Mouse (Mus musculus) kidney, postnatal 0 days (tissue): ENCODE measurements around the gene Inpp5d. TPM values are rescaled to one million over a fixed set of nuclear protein-coding genes. Genes with fewer than 3 reads are reported as not detected.

Experiments
- ATAC-seq: fragments of 200-750 bp; cut with Nextera tagmentation; replicated peaks from 2 replicates; pipeline ENCODE4 v1.8.0; 2017; ENCODE audit warnings: low read depth, moderate number of reproducible peaks, moderate TSS enrichment, moderate library complexity; ENCODE audit not compliant: low FRiP score
- DNase-seq: peaks from one replicate; pipeline ENCODE4 v3.0.0-alpha.2; 2016; ENCODE audit warnings: low spot score
- H3K27ac ChIP-seq: fragments of 300-500 bp; sonication (generic); 2 replicates; pipeline ENCODE4 v1.5.1; 2014; ENCODE audit warnings: mild to moderate bottlenecking
- H3K27me3 ChIP-seq: fragments of 300-500 bp; sonication (generic); 2 replicates; pipeline ENCODE4 v1.6.1; 2014; ENCODE audit warnings: low read length, mixed read lengths; ENCODE audit not compliant: insufficient read depth
- H3K36me3 ChIP-seq: fragments of 300-500 bp; sonication (generic); 2 replicates; pipeline ENCODE4 v1.6.1; 2014; ENCODE audit warnings: low read length, mixed read lengths; ENCODE audit not compliant: insufficient read depth
- H3K4me1 ChIP-seq: fragments of 300-500 bp; sonication (generic); replicated peaks from 2 replicates; pipeline ENCODE4 v1.6.1; 2014; ENCODE audit warnings: antibody characterized with exemption, low read length, mixed read lengths; ENCODE audit not compliant: insufficient read depth
- H3K4me2 ChIP-seq: fragments of 300-500 bp; sonication (generic); 2 replicates; pipeline ENCODE4 v1.6.1; 2014; ENCODE audit warnings: mild to moderate bottlenecking, low read length, moderate library complexity, mixed read lengths
- H3K4me3 ChIP-seq: fragments of 300-500 bp; sonication (generic); replicated peaks from 2 replicates; pipeline ENCODE4 v1.5.1; 2014; ENCODE audit warnings: low read depth, low read length
- H3K9ac ChIP-seq: fragments of 300-500 bp; sonication (generic); 2 replicates; pipeline ENCODE4 v1.6.1; 2014; ENCODE audit warnings: low read depth, low read length
- H3K9me3 ChIP-seq: fragments of 300-500 bp; sonication (generic); replicated peaks from 2 replicates; pipeline ENCODE4 v1.6.1; 2016; ENCODE audit warnings: low read length, inconsistent platforms, mixed read lengths
- CTCF ChIP-seq: IDR thresholded peaks from 2 replicates; pipeline ENCODE4 v1.5.1; 2016; ENCODE audit warnings: antibody characterized with exemption, low read depth, mild to moderate bottlenecking, moderate library complexity
- WGBS: fragments of 180-500 bp; shearing (Covaris S2); extraction: QIAGEN DNeasy Blood & Tissue Kit; methylation state at CpG from one replicate; pipeline ENCODE4 v1.1.7; 2014; 5-methylcytosine and 5-hydroxymethylcytosine counted together
- polyA plus RNA-seq: library from polyadenylated mRNA; unstranded; fragments of >200 nt; fragmentation: Nextera tagmentation; extraction: Ambion mirVana; gene quantifications from 2 replicates; pipeline ENCODE4 v1.2.1, GENCODE M21; 2015

The Inpp5d gene
- polyA plus RNA-seq, 1 experiment from 2014 or later = 6.6 TPM

DNA sequence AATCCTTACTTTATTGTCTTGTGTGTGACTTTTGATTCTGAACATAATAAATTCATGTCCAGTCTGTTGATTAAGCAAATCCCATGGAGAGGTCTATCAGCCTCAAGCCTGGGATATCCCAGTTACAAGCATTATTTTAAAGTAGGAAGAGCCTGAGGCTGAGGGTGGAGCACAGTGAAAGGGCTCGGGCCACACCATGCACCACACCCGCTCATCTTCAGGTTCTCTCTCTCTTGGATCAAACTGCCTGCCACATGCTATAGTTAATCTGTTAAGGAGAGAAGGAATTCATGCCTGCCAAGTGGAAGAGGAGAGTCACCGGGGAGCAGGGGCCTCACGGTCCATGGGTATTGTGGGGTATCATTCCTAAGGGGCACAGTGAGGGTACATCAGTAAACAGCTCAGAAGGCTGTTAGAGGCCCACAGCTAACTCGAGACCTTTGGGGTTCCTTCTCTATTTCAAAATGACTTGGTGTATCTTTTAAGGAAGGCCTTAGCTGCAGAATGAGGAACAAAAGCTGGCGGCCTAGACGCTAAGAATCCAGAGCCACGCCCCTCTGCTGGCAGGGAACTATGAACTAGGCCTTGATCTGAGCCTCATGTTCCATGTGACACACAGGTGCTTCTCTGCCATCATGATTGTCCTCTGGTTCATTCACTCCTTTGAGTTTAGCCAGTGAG, 39.0 kb downstream of the Inpp5d start:
- no peaks in the 10 kb centered on the region for H3K9me3 ChIP-seq
- ATAC-seq (no peak), DNase-seq (no peak)
- no peak overlapping the region for H3K27ac ChIP-seq
- no peak overlapping the region for H3K4me3 ChIP-seq
- H3K4me2 ChIP-seq = no peak overlapping the region
- no peaks in the 10 kb centered on the region for H3K4me1 ChIP-seq
- H3K27me3 ChIP-seq = no peaks in the 10 kb centered on the region
- TF ChIP-seq CTCF = no peak
- H3K36me3 ChIP-seq = no peaks in the 10 kb centered on the region
- 82% methylated on average over 8 of the region's 8 CpGs for WGBS
- no peak overlapping the region for H3K9ac ChIP-seq

DNA sequence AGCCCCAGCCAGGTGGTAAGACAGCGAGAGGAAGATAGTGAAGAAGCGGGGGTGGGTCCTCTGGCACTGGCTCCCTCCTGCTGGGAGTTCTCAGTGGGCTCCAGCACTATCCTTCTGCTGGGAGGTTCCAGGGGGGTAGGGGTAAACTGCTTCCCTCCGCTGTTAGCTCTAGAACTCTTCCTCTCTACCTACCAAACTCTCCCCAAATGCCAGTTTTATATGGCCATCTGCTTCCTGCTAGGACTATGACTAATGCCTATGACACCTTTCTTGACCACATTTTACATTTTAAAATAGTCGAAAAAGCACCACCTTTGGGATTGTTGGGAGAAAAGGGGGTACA, 39.5 kb downstream of the Inpp5d start:
- TF ChIP-seq CTCF = no peak
- Histone ChIP-seq H3K4me2 (no peak overlapping the region), H3K36me3 (no peaks in the 10 kb centered on the region), H3K4me3 (no peak overlapping the region), H3K27ac (no peak overlapping the region), H3K9me3 (no peaks in the 10 kb centered on the region), H3K4me1 (no peaks in the 10 kb centered on the region), H3K9ac (no peak overlapping the region), H3K27me3 (no peaks in the 10 kb centered on the region)
- no peak for ATAC-seq
- DNase-seq = no peak
- 85% methylated on average over 4 of the region's 4 CpGs for WGBS

DNA sequence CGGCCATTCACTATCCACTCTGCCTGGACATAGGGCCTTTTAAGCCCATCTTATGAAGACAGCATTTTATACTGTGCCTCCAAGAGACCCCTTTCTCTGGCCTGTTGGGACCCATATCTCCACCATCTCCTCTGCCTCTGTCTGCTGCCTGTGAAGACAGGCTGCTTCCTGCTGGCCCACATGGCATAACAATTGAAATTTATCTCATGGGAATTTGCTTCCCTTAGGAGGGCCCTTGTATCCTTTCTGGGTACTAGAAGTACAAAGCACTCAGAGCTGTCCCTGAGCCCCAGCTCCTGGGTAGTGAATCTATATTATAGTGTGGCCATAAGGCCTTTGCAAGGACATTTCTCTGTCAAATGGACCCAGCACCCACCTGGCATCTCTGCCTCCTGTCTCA, 40.6 kb downstream of the Inpp5d start:
- DNase-seq (no peak), ATAC-seq (no peak)
- H3K4me1 ChIP-seq = no peaks in the 10 kb centered on the region
- no peaks in the 10 kb centered on the region for H3K27me3 ChIP-seq
- no peaks in the 10 kb centered on the region for H3K36me3 ChIP-seq
- 82% methylated on average over 1 of the region's 1 CpGs for WGBS
- no peak overlapping the region for H3K27ac ChIP-seq
- TF ChIP-seq CTCF = no peak
- H3K9me3 ChIP-seq = no peaks in the 10 kb centered on the region
- no peak overlapping the region for H3K9ac ChIP-seq
- H3K4me3 ChIP-seq = no peak overlapping the region
- no peak overlapping the region for H3K4me2 ChIP-seq

GRCm38 (mm10) chr1:87663992-87664391, 43.9 kb downstream of the Inpp5d start:
- DNase-seq (no peak), ATAC-seq (no peak)
- no peaks in the 10 kb centered on the region for H3K9me3 ChIP-seq
- 75% methylated on average over 2 of the region's 2 CpGs for WGBS
- H3K4me2 ChIP-seq = no peak overlapping the region
- H3K4me3 ChIP-seq = no peak overlapping the region
- no peaks in the 10 kb centered on the region for H3K27me3 ChIP-seq
- no peaks in the 10 kb centered on the region for H3K36me3 ChIP-seq
- TF ChIP-seq CTCF = peak; percentile 46
- no peak overlapping the region for H3K27ac ChIP-seq
- no peak overlapping the region for H3K9ac ChIP-seq
- no peaks in the 10 kb centered on the region for H3K4me1 ChIP-seq

GRCm38 (mm10) chr1:87667006-87667405, 46.9 kb downstream of the Inpp5d start:
- Histone ChIP-seq H3K9ac (no peak overlapping the region), H3K36me3 (no peaks in the 10 kb centered on the region), H3K4me1 (no peaks in the 10 kb centered on the region), H3K9me3 (no peaks in the 10 kb centered on the region), H3K27ac (no peak overlapping the region), H3K27me3 (no peaks in the 10 kb centered on the region), H3K4me3 (no peak overlapping the region), H3K4me2 (no peak overlapping the region)
- ATAC-seq = no peak
- DNase-seq = no peak
- peak; percentile 42; the same call in 1 of the 2 replicates for TF ChIP-seq CTCF
- 85% methylated on average over 1 of the region's 1 CpGs for WGBS

- Histone ChIP-seq H3K9me3 (no peaks in the 10 kb centered on the region), H3K9ac (no peak overlapping the region), H3K27me3 (no peaks in the 10 kb centered on the region), H3K4me1 (no peaks in the 10 kb centered on the region), H3K4me2 (no peak overlapping the region), H3K4me3 (no peak overlapping the region), H3K36me3 (no peaks in the 10 kb centered on the region), H3K27ac (no peak overlapping the region)
- WGBS = 87% methylated on average over 7 of the region's 7 CpGs
- no peak for TF ChIP-seq CTCF
- ATAC-seq = no peak
- no peak for DNase-seq
Observed at GRCm38 (mm10) chr1:87668300-87668699, 48.2 kb downstream of the Inpp5d start.

DNA sequence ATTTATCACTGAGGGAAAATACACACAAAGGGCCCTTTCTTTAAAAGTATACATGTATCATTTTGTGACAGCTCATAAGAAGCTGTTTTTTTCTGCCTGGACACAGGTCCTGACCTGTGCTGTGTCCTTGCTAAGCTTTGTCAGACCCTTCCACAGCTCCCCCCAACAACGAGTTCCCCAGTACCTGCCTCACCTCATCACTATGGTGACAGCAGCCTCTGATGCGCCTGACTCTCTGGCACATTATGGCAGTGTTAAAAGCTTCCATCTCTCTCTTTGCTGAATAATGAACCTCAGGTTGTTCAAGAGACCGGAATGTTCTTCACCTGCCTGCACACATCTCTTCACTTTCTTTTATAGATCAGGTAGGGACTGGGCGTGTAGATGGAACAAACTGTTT, 51.4 kb downstream of the Inpp5d start:
- H3K27ac ChIP-seq = no peak overlapping the region
- no peak overlapping the region for H3K4me3 ChIP-seq
- ATAC-seq (no peak), DNase-seq (no peak)
- no peaks in the 10 kb centered on the region for H3K36me3 ChIP-seq
- H3K27me3 ChIP-seq = no peaks in the 10 kb centered on the region
- no peak overlapping the region for H3K4me2 ChIP-seq
- no peaks in the 10 kb centered on the region for H3K9me3 ChIP-seq
- H3K4me1 ChIP-seq = no peaks in the 10 kb centered on the region
- 54% methylated on average over 4 of the region's 4 CpGs for WGBS
- no peak overlapping the region for H3K9ac ChIP-seq
- TF ChIP-seq CTCF = no peak
